Mouse (Mus musculus) intestine, embryonic 15.5 days (tissue): Measurements from ENCODE around the gene Sgms1. TPM values are rescaled to one million over a fixed set of nuclear protein-coding genes. Genes with fewer than 3 reads are reported as not detected.
A peak's percentile ranks its signal among the peaks of the same experiment; 100 is the strongest.

Experiments used
- ATAC-seq: fragments of 200-750 bp; cut with Nextera tagmentation; 2 replicates; pipeline ENCODE4 v1.8.0; 2017; ENCODE audit warnings: moderate TSS enrichment, moderate library complexity
- H3K27ac ChIP-seq: fragments of 300-500 bp; sonication (generic); 2 replicates; pipeline ENCODE4 v1.5.1; 2015; ENCODE audit warnings: mild to moderate bottlenecking, inconsistent platforms
- H3K27me3 ChIP-seq: fragments of 300-500 bp; sonication (generic); replicated peaks from 2 replicates; pipeline ENCODE4 v1.6.1; 2015; ENCODE audit warnings: inconsistent platforms
- H3K36me3 ChIP-seq: fragments of 300-500 bp; sonication (generic); 2 replicates; pipeline ENCODE4 v1.6.1; 2015; ENCODE audit warnings: inconsistent platforms
- H3K4me1 ChIP-seq: fragments of 300-500 bp; sonication (generic); replicated peaks from 2 replicates; pipeline ENCODE4 v1.6.1; 2015; ENCODE audit warnings: inconsistent platforms
- H3K4me2 ChIP-seq: fragments of 300-500 bp; sonication (generic); replicated peaks from 2 replicates; pipeline ENCODE4 v1.6.1; 2015; ENCODE audit warnings: mild to moderate bottlenecking, inconsistent platforms
- H3K4me3 ChIP-seq: fragments of 300-500 bp; sonication (generic); replicated peaks from 2 replicates; pipeline ENCODE4 v1.5.1; 2015; ENCODE audit warnings: inconsistent platforms
- H3K9ac ChIP-seq: fragments of 300-500 bp; sonication (generic); 2 replicates; pipeline ENCODE4 v1.6.1; 2015; ENCODE audit warnings: inconsistent platforms
- H3K9me3 ChIP-seq: fragments of 300-500 bp; sonication (generic); 2 replicates; pipeline ENCODE4 v1.6.1; 2016; ENCODE audit warnings: inconsistent platforms
- WGBS: fragments of 180-500 bp; shearing (Covaris S2); methylation state at CpG from one replicate; pipeline ENCODE4 v1.1.7; 2015; 5-methylcytosine and 5-hydroxymethylcytosine counted together
- polyA plus RNA-seq: library from polyadenylated mRNA; unstranded; fragments of >200 nt; fragmentation: Nextera tagmentation; extraction: Ambion mirVana; gene quantifications from 2 replicates; pipeline ENCODE4 v1.2.1, GENCODE M21; 2015

Sgms1 gene
- polyA plus RNA-seq, 1 experiment from 2014 or later: 35.3 TPM

DNA sequence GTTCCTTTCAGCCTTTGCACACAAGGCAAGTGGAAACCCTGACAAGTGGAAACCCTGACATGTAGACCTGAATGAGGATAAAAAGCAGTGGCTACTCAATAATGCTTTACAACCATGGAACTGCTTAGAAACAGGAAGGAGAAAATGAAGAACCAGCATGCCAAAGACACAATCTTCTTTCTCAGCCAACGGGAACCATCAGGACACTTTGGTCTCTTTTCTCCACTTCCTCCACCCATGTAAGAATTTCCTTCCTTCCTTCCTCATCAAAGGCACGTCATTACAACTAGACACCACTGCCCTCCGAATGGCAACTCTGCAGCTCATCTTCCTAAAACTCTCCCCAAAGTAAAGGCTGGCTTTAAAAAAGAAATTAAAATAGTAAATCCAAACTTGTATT is 59.3 kb downstream of the Sgms1 start:
- H3K27ac ChIP-seq: no peak overlapping the region
- ATAC-seq: no peak
- H3K9ac ChIP-seq: no peak overlapping the region
- no peaks in the 10 kb centered on the region for H3K9me3 ChIP-seq
- WGBS: 78% methylated on average over 3 of the region's 3 CpGs
- no peaks in the 10 kb centered on the region for H3K36me3 ChIP-seq
- no peak overlapping the region for H3K4me3 ChIP-seq
- no peak overlapping the region for H3K4me2 ChIP-seq
- H3K4me1 ChIP-seq: 0 out of 2 replicates have a peak, but pooled peaks cover 8% of the 10 kb centered on the region
- no peaks in the 10 kb centered on the region for H3K27me3 ChIP-seq

DNA sequence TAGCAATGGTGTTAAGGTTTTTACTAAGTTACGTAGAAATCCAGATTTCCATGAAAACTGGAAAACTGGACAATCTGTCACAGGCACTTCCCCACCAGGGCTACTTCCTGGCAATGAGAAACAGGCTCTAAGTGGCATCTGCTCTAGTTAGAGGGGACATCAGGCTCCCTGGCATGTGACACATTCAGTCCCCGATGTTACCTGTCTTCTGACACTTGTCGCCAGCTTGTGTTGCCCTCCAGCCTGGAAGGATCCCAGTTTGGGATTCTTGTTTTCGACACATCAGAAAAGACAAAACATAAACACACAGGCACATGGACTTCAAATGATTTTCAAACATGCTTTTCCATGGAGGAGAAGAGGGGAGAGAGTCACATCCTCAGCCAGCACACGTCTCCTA is 60.0 kb downstream of the Sgms1 start:
- Histone ChIP-seq H3K27ac (no peak overlapping the region), H3K36me3 (no peaks in the 10 kb centered on the region), H3K4me1 (0 out of 2 replicates have a peak, but pooled peaks cover 8% of the 10 kb centered on the region), H3K27me3 (no peaks in the 10 kb centered on the region), H3K9ac (no peak overlapping the region), H3K4me2 (no peak overlapping the region), H3K9me3 (no peaks in the 10 kb centered on the region), H3K4me3 (no peak overlapping the region)
- 86% methylated on average over 5 of the region's 5 CpGs for WGBS
- no peak for ATAC-seq

DNA sequence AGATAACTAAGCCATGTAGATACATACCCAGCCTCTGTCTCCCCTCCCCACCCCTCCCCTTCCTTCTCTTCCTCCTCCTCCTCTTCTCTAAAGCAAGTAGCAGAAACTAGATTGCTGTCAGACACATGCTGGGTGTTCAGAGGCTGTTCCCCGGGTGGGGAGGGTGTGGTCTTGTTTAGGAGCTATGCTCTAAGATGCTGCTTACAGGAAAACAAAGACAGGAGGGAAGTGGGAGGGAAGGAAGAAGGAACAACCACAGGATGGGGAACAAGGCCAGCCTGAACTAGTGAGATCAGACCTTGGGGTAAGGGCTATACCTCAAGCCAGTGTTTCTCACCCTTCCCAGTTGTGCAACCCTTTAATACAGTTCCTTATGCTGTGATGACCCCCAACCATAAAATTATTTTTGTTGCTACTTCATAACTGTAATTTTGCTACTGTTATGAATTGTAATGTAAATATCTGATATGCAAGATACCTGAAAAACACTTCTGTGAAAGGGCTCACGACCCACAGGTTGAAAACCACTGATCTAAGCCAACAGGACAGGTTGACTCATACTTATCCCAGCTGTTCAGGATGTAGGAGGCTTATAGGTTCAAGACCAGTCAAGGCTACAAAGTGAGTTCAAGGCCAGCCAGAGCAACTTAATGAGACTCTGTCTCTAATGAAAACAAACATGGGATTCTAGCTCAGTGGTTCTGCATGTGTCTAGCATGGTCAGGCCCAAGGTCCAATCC is 61.3 kb downstream of the Sgms1 start:
- no peaks in the 10 kb centered on the region for H3K27me3 ChIP-seq

DNA sequence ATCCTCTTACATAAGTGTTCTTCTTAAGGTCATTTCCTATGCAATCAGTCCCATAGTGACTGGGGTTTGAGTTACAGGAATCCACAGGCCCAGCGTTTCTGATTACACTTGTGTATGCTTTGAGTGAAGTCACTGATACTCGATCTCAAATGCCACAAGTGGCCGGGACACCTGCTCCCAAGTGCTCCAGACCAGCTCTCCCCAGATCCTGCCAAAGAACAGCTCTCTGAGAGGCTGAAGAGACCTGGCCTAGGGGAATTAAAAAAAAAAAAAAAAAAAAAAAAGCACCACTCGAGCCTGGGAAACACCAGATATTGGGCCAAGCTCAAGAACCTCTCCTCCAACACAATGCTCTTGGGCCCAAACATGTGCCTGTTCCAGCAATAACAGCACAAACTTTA is 62.9 kb downstream of the Sgms1 start:
- Histone ChIP-seq H3K4me3 (no peak overlapping the region), H3K9ac (no peak overlapping the region), H3K9me3 (no peaks in the 10 kb centered on the region), H3K27ac (no peak overlapping the region), H3K4me1 (0 out of 2 replicates have a peak, but pooled peaks cover 8% of the 10 kb centered on the region), H3K36me3 (no peaks in the 10 kb centered on the region), H3K27me3 (no peaks in the 10 kb centered on the region), H3K4me2 (no peak overlapping the region)
- WGBS: 40% methylated on average over 4 of the region's 4 CpGs
- no peak for ATAC-seq

More for the DNA sequence above, 61.3 kb downstream of the Sgms1 start:
- 47% methylated on average over 2 of the region's 2 CpGs for WGBS
- Histone ChIP-seq H3K4me3 (no peak overlapping the region), H3K36me3 (no peaks in the 10 kb centered on the region), H3K27ac (no peak overlapping the region), H3K9ac (no peak overlapping the region), H3K4me1 (0 out of 2 replicates have a peak, but pooled peaks cover 8% of the 10 kb centered on the region), H3K9me3 (no peaks in the 10 kb centered on the region), H3K4me2 (no peak overlapping the region)
- ATAC-seq: no peak

DNA sequence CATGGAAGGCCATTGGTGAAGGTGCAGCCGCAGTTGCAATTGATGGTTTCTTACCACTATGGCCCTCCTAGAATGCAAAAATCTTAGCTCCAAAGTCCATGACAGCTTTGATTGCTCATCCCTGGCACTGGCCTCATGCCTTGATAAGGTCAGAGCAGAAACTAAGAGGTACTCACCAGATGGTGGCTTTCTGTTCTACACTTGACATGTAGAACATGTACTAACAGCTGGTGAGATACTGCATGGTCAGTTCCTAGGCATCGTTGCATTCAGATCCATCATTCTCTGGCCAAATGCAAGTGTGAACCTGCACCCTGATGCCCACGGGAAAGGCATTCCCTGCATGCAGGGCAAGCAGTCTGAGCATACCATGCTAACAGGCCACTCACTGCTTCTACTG is 63.4 kb downstream of the Sgms1 start:
- H3K4me2 ChIP-seq: no peak overlapping the region
- no peaks in the 10 kb centered on the region for H3K27me3 ChIP-seq
- no peak overlapping the region for H3K27ac ChIP-seq
- H3K4me3 ChIP-seq: no peak overlapping the region
- H3K9ac ChIP-seq: no peak overlapping the region
- no peaks in the 10 kb centered on the region for H3K36me3 ChIP-seq
- 78% methylated on average over 3 of the region's 3 CpGs for WGBS
- H3K4me1 ChIP-seq: 0 out of 2 replicates have a peak, but pooled peaks cover 8% of the 10 kb centered on the region
- H3K9me3 ChIP-seq: no peaks in the 10 kb centered on the region
- no peak for ATAC-seq

DNA sequence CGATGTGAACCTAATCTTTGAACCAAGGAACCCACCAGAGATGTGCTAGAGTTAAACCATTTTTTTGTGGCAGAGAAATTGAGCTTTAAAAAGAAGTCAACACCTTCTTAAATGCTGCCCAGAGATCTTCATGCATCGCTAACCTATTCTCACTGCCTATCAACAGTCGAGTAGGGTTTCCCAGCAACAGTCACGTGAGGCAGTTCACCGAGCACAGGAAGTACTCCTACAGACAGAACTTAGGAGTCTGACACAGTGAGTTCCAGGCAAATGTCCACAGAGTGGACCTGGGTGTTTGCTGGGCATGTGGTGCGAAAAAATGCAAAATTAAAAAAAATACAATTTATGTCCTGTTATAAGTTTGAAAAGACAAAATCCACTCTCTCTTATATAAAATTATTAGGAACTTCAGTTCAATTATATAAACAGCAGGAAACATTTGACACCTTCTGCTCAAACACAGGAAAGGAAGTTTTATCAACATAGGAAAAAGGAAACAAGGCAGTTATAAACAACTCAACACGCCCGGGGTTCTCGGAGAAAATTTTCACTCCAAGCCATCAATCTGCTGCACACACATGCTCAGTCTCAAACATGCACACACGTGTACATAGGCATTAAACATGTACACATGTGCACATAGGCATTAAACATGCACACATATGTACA is 64.3 kb downstream of the Sgms1 start:
- Histone ChIP-seq H3K4me1 (peaks cover 8% of the 10 kb centered on the region), H3K27me3 (no peaks in the 10 kb centered on the region), H3K27ac (no peak overlapping the region), H3K9me3 (no peaks in the 10 kb centered on the region), H3K36me3 (no peaks in the 10 kb centered on the region), H3K4me3 (no peak overlapping the region), H3K4me2 (no peak overlapping the region), H3K9ac (no peak overlapping the region)
- ATAC-seq: no peak
- WGBS: 45% methylated on average over 10 of the region's 10 CpGs

DNA sequence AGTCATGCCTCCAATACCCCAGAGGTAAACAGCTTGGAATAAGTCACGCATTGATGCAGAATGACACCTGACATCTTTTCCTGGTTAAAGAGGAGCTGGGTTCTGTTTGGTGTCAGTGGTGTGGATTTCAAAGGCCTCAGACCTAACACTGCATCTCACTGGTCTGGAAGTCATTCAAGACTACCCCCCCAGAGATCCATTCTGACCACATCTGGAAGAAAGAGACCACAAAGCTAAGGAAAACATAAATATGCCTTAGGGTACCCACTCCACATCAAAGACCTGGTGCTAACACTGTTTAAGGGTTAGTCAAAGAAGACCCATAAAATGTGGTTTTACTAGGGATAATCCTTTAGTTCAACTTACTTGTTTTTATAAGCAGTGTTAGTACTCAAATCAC is 65.0 kb downstream of the Sgms1 start:
- H3K4me1 ChIP-seq: peaks cover 8% of the 10 kb centered on the region
- no peak overlapping the region for H3K27ac ChIP-seq
- no peaks in the 10 kb centered on the region for H3K27me3 ChIP-seq
- no peak overlapping the region for H3K4me3 ChIP-seq
- H3K4me2 ChIP-seq: no peak overlapping the region
- no peak overlapping the region for H3K9ac ChIP-seq
- ATAC-seq: no peak
- no peaks in the 10 kb centered on the region for H3K36me3 ChIP-seq
- no peaks in the 10 kb centered on the region for H3K9me3 ChIP-seq
- 90% methylated on average over 1 of the region's 1 CpGs for WGBS

DNA sequence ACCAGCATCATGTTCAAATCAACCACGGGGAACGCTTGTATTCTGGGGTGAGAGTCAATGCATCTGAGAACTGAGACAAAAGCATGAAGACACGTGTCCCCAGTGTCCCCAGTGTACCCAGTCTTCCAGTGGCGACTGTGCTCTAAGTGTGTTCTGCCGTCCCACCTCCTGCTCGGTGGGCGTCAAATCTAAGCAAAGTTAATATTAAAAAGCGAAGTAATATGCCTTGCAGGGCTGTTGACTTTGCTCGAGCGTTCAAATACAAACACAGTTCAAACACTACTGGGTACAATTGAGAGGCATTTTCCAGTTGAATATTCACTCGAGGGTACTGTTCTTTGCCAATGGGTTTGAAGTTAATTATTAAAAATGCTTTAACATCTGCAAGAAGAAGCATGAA is 66.4 kb downstream of the Sgms1 start:
- Histone ChIP-seq H3K27ac (peak overlapping the region; percentile 78; the same call in 1 of the 2 replicates), H3K36me3 (no peaks in the 10 kb centered on the region), H3K9me3 (no peaks in the 10 kb centered on the region), H3K4me3 (peak overlapping the region; percentile 17; the same call in 1 of the 2 replicates), H3K9ac (no peak overlapping the region), H3K4me1 (peaks cover 8% of the 10 kb centered on the region), H3K27me3 (no peaks in the 10 kb centered on the region), H3K4me2 (peak overlapping the region; percentile 45)
- 50% methylated on average over 11 of the region's 11 CpGs for WGBS
- peak; percentile 63 for ATAC-seq

DNA sequence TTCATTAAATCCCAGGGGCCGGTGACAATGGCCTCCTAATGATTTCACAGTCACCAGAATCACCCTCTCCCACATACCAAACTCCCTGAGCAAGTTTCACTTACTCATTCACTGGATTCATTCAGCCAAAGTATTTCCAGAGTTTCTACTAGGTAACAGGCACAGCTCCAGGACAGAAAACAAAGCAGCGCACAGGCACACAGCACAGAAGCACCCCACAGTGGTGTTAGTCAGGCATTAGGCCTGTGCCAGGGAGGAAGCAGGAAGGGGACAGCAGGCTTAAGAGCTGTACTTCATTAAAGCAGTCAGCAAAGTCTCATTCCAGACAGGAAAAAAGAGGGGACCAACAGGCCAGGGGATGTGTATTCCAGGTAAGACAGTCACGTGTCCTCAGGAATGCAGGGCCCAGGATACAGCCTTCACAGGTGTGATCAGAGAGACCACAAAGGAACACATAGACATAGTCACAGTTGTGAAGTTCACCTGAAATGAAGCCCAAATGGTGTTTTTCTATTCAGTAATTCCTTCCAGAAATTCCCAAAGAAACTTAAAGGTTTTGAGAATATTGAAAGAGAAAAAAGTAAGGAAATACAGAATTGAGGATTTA is 67.0 kb downstream of the Sgms1 start:
- peak overlapping the region; percentile 78 for H3K27ac ChIP-seq
- no peaks in the 10 kb centered on the region for H3K9me3 ChIP-seq
- WGBS: 40% methylated on average over 3 of the region's 3 CpGs
- H3K4me2 ChIP-seq: peak overlapping the region; percentile 45
- H3K27me3 ChIP-seq: no peaks in the 10 kb centered on the region
- H3K4me1 ChIP-seq: peaks cover 8% of the 10 kb centered on the region
- H3K36me3 ChIP-seq: no peaks in the 10 kb centered on the region
- H3K4me3 ChIP-seq: peak overlapping the region; percentile 17; the same call in 1 of the 2 replicates
- ATAC-seq: peak; percentile 63
- H3K9ac ChIP-seq: no peak overlapping the region

DNA sequence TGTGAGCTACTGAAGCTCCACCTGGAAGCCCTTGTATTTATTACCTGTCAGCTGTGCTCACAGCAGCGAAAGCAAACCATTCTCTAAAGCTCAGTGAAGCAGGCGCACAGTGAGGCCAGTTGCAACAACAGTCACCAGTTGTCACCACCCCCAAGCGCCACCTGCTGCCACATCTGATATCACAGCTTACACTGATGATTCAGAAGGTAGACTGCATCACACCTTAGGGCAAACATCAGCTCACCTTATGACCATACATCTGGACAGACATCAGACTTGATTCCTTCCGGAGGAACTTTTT is 69.2 kb downstream of the Sgms1 start:
- H3K27ac ChIP-seq: no peak overlapping the region
- peak; percentile 62 for ATAC-seq

DNA sequence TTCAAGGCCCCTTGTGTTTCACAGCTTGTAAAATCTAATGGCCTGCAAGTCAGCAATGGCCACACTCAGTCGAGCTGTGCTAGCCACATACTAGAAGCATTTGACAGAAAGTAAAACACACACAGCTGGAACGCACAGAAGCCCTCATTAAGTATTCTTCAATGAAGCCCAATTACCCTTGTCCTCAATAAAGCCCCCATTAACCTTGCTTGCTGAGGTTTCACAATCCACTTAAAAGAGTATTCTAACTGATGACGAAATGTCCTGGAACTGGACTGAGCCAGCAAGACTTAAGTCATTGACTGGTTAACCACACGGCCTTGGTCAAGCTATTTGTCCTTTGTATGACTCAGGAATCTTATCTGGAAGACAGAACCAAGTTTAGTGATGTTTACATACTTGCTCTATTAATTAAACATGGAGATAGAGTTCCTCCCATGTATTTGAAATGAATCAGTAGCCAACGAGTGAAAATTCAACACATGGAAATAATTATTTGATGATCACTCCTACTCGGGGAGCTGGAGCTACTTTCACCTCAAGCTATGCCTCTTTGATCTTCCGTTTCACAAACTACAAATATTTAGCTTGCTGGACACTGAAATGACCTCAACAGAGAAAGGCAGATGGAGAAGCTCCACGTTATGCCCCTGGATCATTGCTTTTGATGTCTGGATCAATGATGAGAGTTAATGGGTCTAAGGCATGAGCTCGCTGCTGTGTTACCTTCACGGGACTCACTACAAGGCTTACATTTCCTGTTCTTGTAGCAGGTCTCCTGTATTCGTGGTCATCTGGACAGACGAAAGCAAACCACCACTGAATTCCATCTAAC is 69.8 kb downstream of the Sgms1 start:
- peak; percentile 46; the same call in 1 of the 2 replicates for ATAC-seq
- 42% methylated on average over 12 of the region's 12 CpGs for WGBS
- H3K27ac ChIP-seq: no peak overlapping the region
- no peak overlapping the region for H3K9ac ChIP-seq
- H3K4me2 ChIP-seq: no peak overlapping the region
- no peaks in the 10 kb centered on the region for H3K27me3 ChIP-seq
- H3K4me3 ChIP-seq: no peak overlapping the region
- no peaks in the 10 kb centered on the region for H3K9me3 ChIP-seq
- no peaks in the 10 kb centered on the region; the same call in none of the 2 replicates for H3K4me1 ChIP-seq
- no peaks in the 10 kb centered on the region for H3K36me3 ChIP-seq

More for the DNA sequence above, 69.2 kb downstream of the Sgms1 start:
- no peak overlapping the region for H3K4me2 ChIP-seq
- H3K27me3 ChIP-seq: no peaks in the 10 kb centered on the region
- whole genome bisulfite sequencing: 45% methylated on average over 4 of the region's 4 CpGs
- H3K9ac ChIP-seq: no peak overlapping the region
- H3K9me3 ChIP-seq: no peaks in the 10 kb centered on the region
- H3K4me1 ChIP-seq: no peaks in the 10 kb centered on the region; the same call in none of the 2 replicates
- H3K36me3 ChIP-seq: no peaks in the 10 kb centered on the region
- H3K4me3 ChIP-seq: no peak overlapping the region

DNA sequence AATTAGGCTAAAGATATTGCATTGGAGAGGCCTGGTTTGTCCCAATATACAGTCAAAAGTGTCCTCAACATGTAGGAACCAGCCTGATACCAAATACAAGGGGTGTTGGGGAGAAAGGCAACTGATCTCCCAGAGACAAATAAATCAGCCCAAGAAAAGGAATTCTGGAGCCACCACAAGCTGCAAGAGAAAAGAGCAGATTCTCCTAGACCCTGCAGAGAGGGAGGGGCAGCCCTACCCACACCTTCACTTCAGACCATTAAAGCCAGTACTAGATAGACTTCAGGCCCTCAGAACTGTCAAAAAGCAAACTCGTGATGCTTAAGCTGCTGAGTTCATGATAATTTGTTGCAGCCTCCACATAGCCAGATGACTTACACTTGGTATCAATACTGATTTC is 70.5 kb downstream of the Sgms1 start:
- no peak overlapping the region for H3K4me2 ChIP-seq
- H3K27me3 ChIP-seq: no peaks in the 10 kb centered on the region
- no peak overlapping the region for H3K4me3 ChIP-seq
- H3K36me3 ChIP-seq: no peaks in the 10 kb centered on the region
- H3K27ac ChIP-seq: no peak overlapping the region
- no peak for ATAC-seq
- H3K4me1 ChIP-seq: no peaks in the 10 kb centered on the region; the same call in none of the 2 replicates
- H3K9me3 ChIP-seq: no peaks in the 10 kb centered on the region
- no peak overlapping the region for H3K9ac ChIP-seq
- 56% methylated on average over 1 of the region's 1 CpGs for WGBS
